Mouse (Mus musculus) thymus, adult 2 months (tissue): Measurements from ENCODE around the gene Hnrnpc.

Experiments
- CTCF ChIP-seq: fragments of 200-500 bp; IDR thresholded peaks from 2 replicates; pipeline ENCODE4 v1.5.1; 2012; ENCODE audit warnings: mild to moderate bottlenecking, control low read depth, low read length, moderate library complexity, borderline replicate concordance; ENCODE audit not compliant: control insufficient read depth, poor library complexity, insufficient read depth; ENCODE audit errors: extremely low read depth
- POLR2A ChIP-seq: fragments of 200-500 bp; IDR thresholded peaks from 2 replicates; pipeline ENCODE4 v1.6.1; 2012; ENCODE audit warnings: mild to moderate bottlenecking, low read length, control low read depth, moderate library complexity; ENCODE audit not compliant: control insufficient read depth, poor library complexity, insufficient read depth; ENCODE audit errors: extremely low read depth

GRCm38 (mm10) chr14:52144165-52144564 is 40.3 kb upstream of the Hnrnpc start:
- no peak for TF ChIP-seq CTCF
- TF ChIP-seq POLR2A, result no peak
